Mouse (Mus musculus): Measurements from ENCODE around the gene Col26a1.

DNA sequence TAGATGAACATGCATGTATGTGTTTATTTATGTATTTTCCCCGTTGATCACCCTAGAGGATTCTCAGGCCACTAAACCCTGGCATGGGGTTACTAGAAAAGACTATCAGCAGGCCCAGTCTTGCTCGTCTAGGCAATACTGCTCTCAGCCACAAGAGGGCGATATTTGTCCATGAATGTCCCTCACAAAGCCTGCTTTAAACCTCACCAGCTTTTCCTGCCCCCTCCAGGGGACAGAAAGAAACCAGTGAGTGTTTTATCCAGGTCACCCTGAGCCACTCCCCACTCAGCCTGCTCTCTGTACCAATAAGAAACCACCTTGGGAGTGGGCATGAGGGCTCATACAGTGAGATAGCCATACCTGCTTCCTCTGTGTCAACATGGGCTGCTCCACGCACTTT lies 46.1 kb upstream of the Col26a1 start:
- TF ChIP-seq MAX (IDR thresholded peaks at IDR 0.05; ENCODE audit: low read depth) (no peak), POLR2A (IDR thresholded peaks at IDR 0.05; ENCODE audit: insufficient read length, low read depth) (no peak), TCF3 (IDR thresholded peaks at IDR 0.05; ENCODE audit: insufficient read length, low read depth) (no peak), TCF12 (IDR thresholded peaks at IDR 0.05; ENCODE audit: insufficient read depth, poor library complexity, severe bottlenecking) (no peak), MYOG (IDR thresholded peaks at IDR 0.05; ENCODE audit: control insufficient read depth in 1 of 3, insufficient read depth in 1 of 3, insufficient read length in 2 of 3, low read depth in 2 of 3) (no peak), MYOD1 (IDR thresholded peaks at IDR 0.05; ENCODE audit: control insufficient read depth in 1 of 3, insufficient read length in 2 of 3, low read depth in 2 of 3) (no peak), CEBPB (IDR thresholded peaks at IDR 0.05; ENCODE audit: insufficient read depth, poor library complexity, severe bottlenecking) (no peak), SRF (IDR thresholded peaks at IDR 0.05; ENCODE audit: control insufficient read depth, insufficient read length, low read depth) (no peak), POLR2AphosphoS2 (IDR thresholded peaks at IDR 0.05; ENCODE audit: insufficient read length, low read depth) (no peak), USF1 (IDR thresholded peaks at IDR 0.05; ENCODE audit: low read depth) (no peak)

Measured in myocyte (in vitro differentiated cells).